Mouse (Mus musculus): ENCODE measurements around the gene Itga6. TPM values are rescaled to one million over a fixed set of nuclear protein-coding genes. Genes with fewer than 3 reads are reported as not detected.

Gene Itga6
- total RNA-seq, 2 experiments from 2014 or later: 27.1 to 29.7 TPM

Other genes starting within 250 kb of the Itga6 start
- gene Dlx1, start 217.5 kb upstream of the Itga6 start, total RNA-seq (2021): 10 to 100 TPM; 20.7 to 24.2 TPM
- 1 to 10 TPM; 4.7 to 6.9 TPM for gene Dlx2, start 198.9 kb upstream of the Itga6 start, total RNA-seq (2021)
- gene Pdk1, start 127.6 kb downstream of the Itga6 start, total RNA-seq (2021): 10 to 100 TPM; 44.3 to 46.0 TPM
- 100 to 1,000 TPM; 207 to 220 TPM for gene Rapgef4, start 235.6 kb downstream of the Itga6 start, total RNA-seq (2021)